Mouse (Mus musculus): ENCODE results near the gene Fbxo28. TPM values are rescaled to one million over a fixed set of nuclear protein-coding genes. Genes with fewer than 3 reads are reported as not detected.
A peak's percentile ranks its signal among the peaks of the same experiment; 100 is the strongest.
"Not testable (repeated sequence)": the region's sequence is repeated elsewhere in the genome, so short reads cannot be mapped to it uniquely, and the experiment has no call there.

The Fbxo28 gene
- polyA plus RNA-seq, 1 experiment = 31.0 TPM

- no peak overlapping the region for H3K27ac ChIP-seq (ENCODE audit: insufficient read depth, low read length)
- TF ChIP-seq POLR2A (IDR thresholded peaks at IDR 0.05; ENCODE audit: borderline replicate concordance, insufficient read depth, low read length) (no peak), CTCF (IDR thresholded peaks at IDR 0.05; ENCODE audit: borderline replicate concordance, insufficient read depth, low read depth, low read length) (no peak)
- 18% methylated on average over 3 of the region's 3 CpGs for WGBS
Observed at GRCm38 (mm10) chr1:182297246-182297645, 44.2 kb downstream of the Fbxo28 start.

GRCm38 (mm10) chr1:182296816-182297215 is 44.6 kb downstream of the Fbxo28 start:
- H3K4me3 ChIP-seq (replicated peaks; ENCODE audit: insufficient read depth, low read depth, low read length) = no peak overlapping the region
- H3K27ac ChIP-seq (ENCODE audit: insufficient read depth, low read length) = no peak overlapping the region
- WGBS = 36% methylated on average over 6 of the region's 6 CpGs
- no peak for DNase-seq
- H3K4me1 ChIP-seq (ENCODE audit: control insufficient read depth, insufficient read depth, low read length) = no peaks in the 10 kb centered on the region
- TF ChIP-seq POLR2A (IDR thresholded peaks at IDR 0.05; ENCODE audit: borderline replicate concordance, insufficient read depth, low read length) (no peak), CTCF (IDR thresholded peaks at IDR 0.05; ENCODE audit: borderline replicate concordance, insufficient read depth, low read depth, low read length) (no peak)
- H3K27me3 ChIP-seq (ENCODE audit: control insufficient read depth, insufficient read depth, low read length) = no peaks in the 10 kb centered on the region

More at GRCm38 (mm10) chr1:182297246-182297645, 44.2 kb downstream of the Fbxo28 start:
- H3K4me1 ChIP-seq (ENCODE audit: control insufficient read depth, insufficient read depth, low read length) = no peaks in the 10 kb centered on the region
- no peaks in the 10 kb centered on the region for H3K27me3 ChIP-seq (ENCODE audit: control insufficient read depth, insufficient read depth, low read length)
- DNase-seq = no peak
- no peak overlapping the region for H3K4me3 ChIP-seq (replicated peaks; ENCODE audit: insufficient read depth, low read depth, low read length)

- H3K27ac ChIP-seq (ENCODE audit: insufficient read depth, low read length) = no peak overlapping the region
- no peaks in the 10 kb centered on the region for H3K27me3 ChIP-seq (ENCODE audit: control insufficient read depth, insufficient read depth, low read length)
- WGBS = 88% methylated on average over 6 of the region's 6 CpGs
- no peak overlapping the region for H3K4me3 ChIP-seq (replicated peaks; ENCODE audit: insufficient read depth, low read depth, low read length)
- no peak for DNase-seq
- no peaks in the 10 kb centered on the region for H3K4me1 ChIP-seq (ENCODE audit: control insufficient read depth, insufficient read depth, low read length)
- TF ChIP-seq CTCF (IDR thresholded peaks at IDR 0.05; ENCODE audit: borderline replicate concordance, insufficient read depth, low read depth, low read length) = no peak
- TF ChIP-seq POLR2A (IDR thresholded peaks at IDR 0.05; ENCODE audit: borderline replicate concordance, insufficient read depth, low read length) = no peak
Observed at GRCm38 (mm10) chr1:182296141-182296540, 45.3 kb downstream of the Fbxo28 start.

- no peak for DNase-seq
- WGBS = 88% methylated on average over 4 of the region's 4 CpGs
- no peak for TF ChIP-seq POLR2A (IDR thresholded peaks at IDR 0.05; ENCODE audit: borderline replicate concordance, insufficient read depth, low read length)
- no peak for TF ChIP-seq CTCF (IDR thresholded peaks at IDR 0.05; ENCODE audit: borderline replicate concordance, insufficient read depth, low read depth, low read length)
Observed at GRCm38 (mm10) chr1:182292291-182292690, 49.1 kb downstream of the Fbxo28 start.

GRCm38 (mm10) chr1:182290741-182291140 is 50.7 kb downstream of the Fbxo28 start:
- DNase-seq; H3K4me1 ChIP-seq (ENCODE audit: control insufficient read depth, insufficient read depth, low read length); H3K4me3 ChIP-seq (replicated peaks; ENCODE audit: insufficient read depth, low read depth, low read length); H3K27ac ChIP-seq (ENCODE audit: insufficient read depth, low read length); H3K27me3 ChIP-seq (ENCODE audit: control insufficient read depth, insufficient read depth, low read length): not testable (repeated sequence)
- 93% methylated on average over 3 of the region's 3 CpGs for WGBS

More at GRCm38 (mm10) chr1:182292291-182292690, 49.1 kb downstream of the Fbxo28 start:
- Histone ChIP-seq H3K4me1 (ENCODE audit: control insufficient read depth, insufficient read depth, low read length) (no peaks in the 10 kb centered on the region), H3K27ac (ENCODE audit: insufficient read depth, low read length) (no peak overlapping the region), H3K27me3 (ENCODE audit: control insufficient read depth, insufficient read depth, low read length) (no peaks in the 10 kb centered on the region), H3K4me3 (replicated peaks; ENCODE audit: insufficient read depth, low read depth, low read length) (no peak overlapping the region)

GRCm38 (mm10) chr1:182289781-182290180 is 51.6 kb downstream of the Fbxo28 start:
- TF ChIP-seq CTCF (IDR thresholded peaks at IDR 0.05; ENCODE audit: borderline replicate concordance, insufficient read depth, low read depth, low read length) (no peak), POLR2A (IDR thresholded peaks at IDR 0.05; ENCODE audit: borderline replicate concordance, insufficient read depth, low read length) (no peak)
- no peak for DNase-seq
- no peak overlapping the region for H3K27ac ChIP-seq (ENCODE audit: insufficient read depth, low read length)
- H3K4me1 ChIP-seq (ENCODE audit: control insufficient read depth, insufficient read depth, low read length) = no peaks in the 10 kb centered on the region
- WGBS = 23% methylated on average over 2 of the region's 2 CpGs
- H3K4me3 ChIP-seq (replicated peaks; ENCODE audit: insufficient read depth, low read depth, low read length) = no peak overlapping the region
- H3K27me3 ChIP-seq (ENCODE audit: control insufficient read depth, insufficient read depth, low read length) = no peaks in the 10 kb centered on the region

- Histone ChIP-seq H3K4me3 (replicated peaks; ENCODE audit: insufficient read depth, low read depth, low read length) (no peak overlapping the region), H3K27ac (ENCODE audit: insufficient read depth, low read length) (peak overlapping the region; percentile 30; the same call in 1 of the 2 replicates), H3K4me1 (ENCODE audit: control insufficient read depth, insufficient read depth, low read length) (no peaks in the 10 kb centered on the region), H3K27me3 (ENCODE audit: control insufficient read depth, insufficient read depth, low read length) (no peaks in the 10 kb centered on the region)
- TF ChIP-seq POLR2A (IDR thresholded peaks at IDR 0.05; ENCODE audit: borderline replicate concordance, insufficient read depth, low read length) (no peak), CTCF (IDR thresholded peaks at IDR 0.05; ENCODE audit: borderline replicate concordance, insufficient read depth, low read depth, low read length) (no peak)
- 51% methylated on average over 2 of the region's 2 CpGs for WGBS
- DNase-seq = no peak
Observed at GRCm38 (mm10) chr1:182288601-182289000, 52.8 kb downstream of the Fbxo28 start.

- no peak for DNase-seq
- WGBS = 82% methylated on average over 7 of the region's 7 CpGs
- Histone ChIP-seq H3K27me3 (ENCODE audit: control insufficient read depth, insufficient read depth, low read length) (no peaks in the 10 kb centered on the region), H3K27ac (ENCODE audit: insufficient read depth, low read length) (peak overlapping the region; percentile 63; the same call in 1 of the 2 replicates), H3K4me1 (ENCODE audit: control insufficient read depth, insufficient read depth, low read length) (peaks cover 4% of the 10 kb centered on the region), H3K4me3 (replicated peaks; ENCODE audit: insufficient read depth, low read depth, low read length) (peak overlapping the region; percentile 38)
- TF ChIP-seq CTCF (IDR thresholded peaks at IDR 0.05; ENCODE audit: borderline replicate concordance, insufficient read depth, low read depth, low read length) (no peak; the same call in 1 of the 2 replicates), POLR2A (IDR thresholded peaks at IDR 0.05; ENCODE audit: borderline replicate concordance, insufficient read depth, low read length) (no peak)
Observed at GRCm38 (mm10) chr1:182287781-182288180, 53.6 kb downstream of the Fbxo28 start.
